Mouse (Mus musculus): ENCODE results near the gene Ddx55.

DNA sequence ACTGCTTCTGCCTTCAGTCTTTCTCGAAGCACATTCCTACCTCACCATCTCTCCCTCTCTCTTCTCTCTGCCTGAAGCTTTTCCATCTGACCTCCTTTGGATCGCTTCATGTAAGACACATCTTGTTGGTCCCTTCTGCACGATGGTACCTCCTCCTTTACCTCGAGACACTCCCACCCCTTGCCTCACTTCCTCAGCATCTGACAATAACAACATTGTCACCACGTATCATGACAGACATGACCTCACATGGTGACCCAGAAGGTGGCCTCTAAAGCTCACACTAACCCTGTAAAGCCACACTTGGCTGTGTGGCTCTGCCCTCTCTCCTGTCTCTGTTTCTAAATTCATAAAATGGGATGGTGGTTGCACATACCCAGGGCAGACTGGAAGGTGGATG is 36.9 kb upstream of the Ddx55 start:
- TF ChIP-seq CTCF (IDR thresholded peaks at IDR 0.05; ENCODE audit: control insufficient read depth, insufficient read depth, insufficient replicate concordance, low read depth, low read length) (no peak), POLR2A (IDR thresholded peaks at IDR 0.05; ENCODE audit: control insufficient read depth, low read depth, low read length) (no peak)

Data from testis, adult 2 months (tissue).